Mouse (Mus musculus): ENCODE measurements at regions not wholly inside any gene's neighbourhood (a gene's known extent, or its start where the extent isn't known, plus 50 kb on each side); places are given as distances from the start of the nearest gene placed in this dataset.

DNA sequence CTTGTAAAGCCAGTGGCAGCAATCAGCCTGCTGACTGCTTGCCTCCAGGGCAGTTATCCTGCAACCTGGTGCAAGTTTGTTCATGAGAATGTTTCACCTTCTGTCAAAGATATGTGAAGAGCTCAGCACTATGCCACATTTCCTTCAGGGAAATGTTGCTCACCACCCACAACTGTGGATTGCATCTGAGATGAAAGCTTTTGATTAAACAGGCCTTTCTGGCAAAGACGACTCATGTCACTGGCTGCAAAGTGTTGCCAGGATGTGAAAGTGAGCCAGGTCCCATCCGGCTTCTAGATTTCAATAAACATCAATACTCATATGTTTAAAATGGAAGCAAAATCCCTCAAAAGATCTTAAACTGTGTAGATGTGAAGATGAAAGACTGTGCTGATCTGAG is 2121.0 kb downstream of the Gm37988 start:
- no peak for DNase-seq (ENCODE audit: low read depth in 2 of 2, low spot score in 2 of 2)

DNA sequence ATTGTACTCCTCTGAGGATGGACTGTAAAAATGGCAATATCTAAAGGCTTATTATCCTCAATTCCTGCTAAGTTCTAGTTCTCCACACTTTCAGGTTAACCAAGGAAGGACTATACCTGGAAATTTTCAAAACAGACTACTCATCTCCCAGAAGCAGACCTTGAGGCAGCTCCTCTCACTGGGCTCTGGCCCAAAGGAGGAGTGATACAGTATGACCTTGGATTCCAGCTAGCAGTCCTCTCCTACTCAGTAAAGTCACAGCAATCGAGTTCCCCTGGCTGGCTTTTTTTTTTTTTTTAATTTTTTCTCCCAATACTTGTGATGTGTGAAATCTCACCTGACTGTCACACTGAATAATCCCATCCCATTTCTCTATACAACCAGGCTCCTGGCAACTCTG is 2124.2 kb downstream of the Gm37988 start:
- no peak for DNase-seq (ENCODE audit: low read depth in 2 of 2, low spot score in 2 of 2)

DNA sequence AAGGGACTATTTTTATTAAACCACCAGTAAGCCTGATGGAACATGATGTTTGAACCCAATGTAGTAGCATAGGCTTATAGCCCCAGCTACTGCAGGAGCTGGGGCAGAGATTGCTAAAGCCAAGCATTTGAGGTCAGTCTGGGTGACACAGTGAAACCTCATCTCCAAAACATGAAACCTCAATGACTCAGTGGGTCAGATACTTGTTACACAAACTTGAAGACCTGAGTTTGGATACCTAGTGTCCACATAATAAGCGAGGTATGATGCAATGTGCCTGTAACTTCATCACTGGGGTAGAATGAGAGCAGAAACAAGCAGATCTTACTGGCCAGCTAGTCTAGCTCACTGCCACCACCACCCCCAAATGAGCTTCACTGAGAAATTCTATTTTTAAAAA is 2162.1 kb downstream of the Gm37988 start:
- no peak for DNase-seq (ENCODE audit: low read depth in 2 of 2, low spot score in 2 of 2)

DNA sequence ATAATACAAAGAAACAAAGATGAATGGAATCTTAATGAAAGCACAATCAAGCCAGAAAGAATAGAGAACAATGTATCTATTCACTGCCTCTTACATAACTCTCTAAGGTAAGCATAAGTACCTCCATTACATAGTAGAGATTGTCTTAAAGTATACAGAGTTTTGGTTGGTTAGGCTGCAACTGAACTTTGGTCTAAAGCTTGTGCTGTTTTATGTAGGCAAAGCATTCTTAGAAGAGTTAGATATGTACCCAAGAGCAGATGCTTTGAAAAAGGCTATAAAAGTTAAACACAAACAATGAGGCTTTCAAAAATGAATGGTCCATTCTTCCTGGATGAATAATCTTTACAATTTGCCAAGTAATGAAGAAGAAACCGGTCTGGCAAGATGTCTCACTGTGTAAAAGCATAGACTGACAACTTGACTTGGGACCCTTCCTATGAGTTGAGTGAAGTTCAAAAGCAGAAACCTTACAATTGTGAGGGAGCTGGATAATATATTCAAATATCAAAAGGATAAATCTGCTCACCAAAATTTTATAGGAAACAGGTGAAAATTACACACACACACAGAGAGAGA is 2166.1 kb downstream of the Gm37988 start:
- no peak for DNase-seq (ENCODE audit: low read depth in 2 of 2, low spot score in 2 of 2)

DNA sequence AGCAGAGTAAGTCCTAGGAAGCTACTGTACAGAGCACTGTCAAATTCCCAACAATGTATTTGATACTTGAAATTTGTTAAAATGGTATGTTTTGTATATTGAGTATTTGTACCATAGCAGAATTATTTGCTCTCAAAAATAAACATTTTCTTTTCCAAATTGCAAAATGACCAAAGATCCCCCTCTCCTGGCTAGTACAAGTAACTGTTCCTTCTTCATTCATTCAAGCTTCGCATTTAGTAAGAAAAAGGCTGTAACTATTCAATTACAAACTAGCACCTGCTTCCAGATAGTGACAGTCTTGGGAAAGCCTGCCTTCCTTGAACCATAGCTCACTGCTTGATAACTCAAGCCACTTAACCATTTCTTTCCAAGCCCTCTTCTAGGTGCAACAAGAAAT is 2171.9 kb downstream of the Gm37988 start:
- DNase-seq (ENCODE audit: low read depth in 2 of 2, low spot score in 2 of 2) = no peak

DNA sequence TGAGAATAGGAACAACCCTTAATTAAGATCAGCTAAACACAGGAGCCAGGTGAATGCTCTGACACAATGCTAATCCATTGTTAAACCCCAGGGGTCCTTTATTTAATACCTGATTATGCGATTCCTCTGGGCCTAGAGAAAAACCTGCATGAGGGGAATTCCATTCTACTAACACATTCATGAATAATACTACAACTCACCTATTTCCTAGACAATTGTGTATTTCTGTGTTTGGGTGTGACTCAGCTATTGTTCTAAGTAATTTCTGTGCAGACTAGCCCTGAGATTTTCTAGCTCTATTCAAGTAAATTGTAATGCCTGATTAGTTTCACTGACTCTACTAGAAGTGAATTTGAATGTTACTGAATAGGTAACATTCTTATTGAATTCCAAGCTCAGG is 2176.5 kb downstream of the Gm37988 start:
- no peak for DNase-seq (ENCODE audit: low read depth in 2 of 2, low spot score in 2 of 2)

DNA sequence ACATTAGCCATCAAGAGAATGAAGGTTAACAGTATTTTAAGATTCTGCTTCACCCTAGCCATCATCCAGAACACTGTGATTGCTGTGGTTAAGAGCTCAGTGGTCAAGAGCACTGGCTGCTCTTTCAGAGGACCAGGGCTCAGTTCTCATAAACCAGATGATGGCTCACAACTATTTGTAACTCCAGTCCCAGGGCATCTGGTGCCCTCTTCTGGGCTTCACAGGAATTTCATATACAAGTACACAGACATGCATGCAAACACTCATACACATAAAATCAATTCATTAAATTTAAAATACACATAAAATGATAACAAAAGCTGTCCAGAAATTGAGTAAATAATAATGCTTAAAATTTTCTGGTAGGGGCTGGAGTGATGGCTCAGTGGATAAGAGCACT is 2189.9 kb downstream of the Gm37988 start:
- DNase-seq (ENCODE audit: low read depth in 2 of 2, low spot score in 2 of 2) = no peak

DNA sequence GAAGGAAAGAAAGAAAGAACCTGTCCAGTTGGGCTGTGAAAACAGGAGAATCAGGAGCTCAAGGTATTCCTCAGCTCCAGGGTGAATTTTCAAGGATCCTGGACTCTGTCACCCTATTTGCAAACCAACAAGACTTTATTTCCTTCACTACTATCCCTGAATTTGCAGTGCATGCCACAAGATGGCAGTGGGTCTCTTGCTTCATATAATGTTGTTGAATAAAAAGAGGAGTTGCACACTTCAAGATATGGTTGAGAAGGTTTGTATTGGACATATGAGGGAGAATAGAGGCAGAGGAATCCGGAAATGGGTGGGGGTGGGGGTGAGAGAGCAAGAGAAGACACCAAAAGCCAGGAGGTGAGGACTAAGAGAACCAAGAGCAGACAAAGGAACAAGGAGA is 2202.5 kb downstream of the Gm37988 start:
- DNase-seq (ENCODE audit: low read depth in 2 of 2, low spot score in 2 of 2) = peak in 1 of 2 experiments; percentile 6
